21 mouse cellular contexts compared by ENCODE assay signal in genomic region chr8:63754812-63755211, GRCm38 (mm10).
DNase-seq lines count a peak whose midpoint lies in the region; ATAC-seq and TF ChIP-seq lines count a peak whose summit lies in the region.
"Had no signal": no experiment of that assay in that cellular context is flagged by ENCODE, and none has a peak within 500 bp of the region (broad histone marks: within the 10 kb centered on the region; RNA-seq: fewer than 3 reads in every experiment).

No protein-coding gene starts in this region.

- TF ChIP-seq POLR2A in brain, embryonic 14.5 days (IDR thresholded peaks at IDR 0.05; ENCODE audit: borderline replicate concordance, extremely low read depth, insufficient read depth, insufficient read length, poor library complexity, severe bottlenecking), result no peak

- no peak for TF ChIP-seq CTCF in midbrain, postnatal 0 days (IDR thresholded peaks at IDR 0.05)
- no peak for TF ChIP-seq CTCF in brain, embryonic 14.5 days (IDR thresholded peaks at IDR 0.05; ENCODE audit: borderline replicate concordance, extremely low read depth, insufficient read depth, insufficient read length)

- no peaks in the 10 kb centered on the region for H3K36me3 ChIP-seq in hindbrain, embryonic 12.5 days
- no peaks in the 10 kb centered on the region for H3K36me3 ChIP-seq in hindbrain, embryonic 10.5 days
- H3K36me3 ChIP-seq in midbrain, embryonic 13.5 days, result no peaks in the 10 kb centered on the region
- H3K36me3 ChIP-seq in midbrain, postnatal 0 days (ENCODE audit: insufficient read depth, low read length), result no peaks in the 10 kb centered on the region
- H3K36me3 ChIP-seq in kidney, embryonic 16.5 days (ENCODE audit: insufficient read depth, low read length), result no peaks in the 10 kb centered on the region
- H3K36me3 ChIP-seq: embryonic facial prominence, embryonic 13.5 days; G1E; heart, embryonic 10.5 days had no signal

- DNase-seq in embryo, embryonic 10.5 days (ENCODE audit: low spot score), result peak; percentile 13
- no peak for DNase-seq in embryo, embryonic 11 days
- no peak for DNase-seq in hindbrain, embryonic 10.5 days (ENCODE audit: low spot score)
- DNase-seq in midbrain, postnatal 0 days (ENCODE audit: low spot score), result no peak
- DNase-seq in brain, embryonic 14.5 days (ENCODE audit: low read depth), result peak; percentile 39
- DNase-seq: B cell, adult 2 months; cerebellum, adult 11 months; cerebellum, adult 8-10 months; cerebellum, postnatal 14 days; gastrocnemius, postnatal 10 days; heart, adult 18-20 months; heart, postnatal 10 days; heart, postnatal 4 days had no signal

- no peak overlapping the region for H3K27ac ChIP-seq in hindbrain, embryonic 12.5 days
- no peak overlapping the region for H3K27ac ChIP-seq in hindbrain, embryonic 10.5 days
- no peak overlapping the region for H3K27ac ChIP-seq in midbrain, embryonic 13.5 days
- H3K27ac ChIP-seq in midbrain, postnatal 0 days (ENCODE audit: low read depth, low read length), result no peak overlapping the region
- H3K27ac ChIP-seq in kidney, embryonic 16.5 days (ENCODE audit: low read length), result no peak overlapping the region
- H3K27ac ChIP-seq: embryonic facial prominence, embryonic 13.5 days; forebrain, embryonic 13.5 days; heart, embryonic 10.5 days had no signal

- H3K4me2 ChIP-seq in hindbrain, embryonic 12.5 days (replicated peaks), result no peak overlapping the region
- H3K4me2 ChIP-seq in midbrain, embryonic 13.5 days (replicated peaks), result no peak overlapping the region
- no peak overlapping the region for H3K4me2 ChIP-seq in midbrain, postnatal 0 days (ENCODE audit: low read depth, low read length, poor library complexity, severe bottlenecking)
- H3K4me2 ChIP-seq in kidney, embryonic 16.5 days (replicated peaks; ENCODE audit: low read depth, low read length), result no peak overlapping the region
- H3K4me2 ChIP-seq: embryonic facial prominence, embryonic 13.5 days; forebrain, embryonic 13.5 days had no signal

- H3K4me3 ChIP-seq in hindbrain, embryonic 12.5 days, result no peak overlapping the region
- no peak overlapping the region for H3K4me3 ChIP-seq in hindbrain, embryonic 10.5 days
- no peak overlapping the region for H3K4me3 ChIP-seq in midbrain, embryonic 13.5 days (replicated peaks)
- H3K4me3 ChIP-seq in midbrain, postnatal 0 days (ENCODE audit: low read depth, low read length), result no peak overlapping the region
- H3K4me3 ChIP-seq in kidney, embryonic 16.5 days (ENCODE audit: low read length), result no peak overlapping the region
- H3K4me3 ChIP-seq: embryonic facial prominence, embryonic 13.5 days; forebrain, embryonic 13.5 days; heart, embryonic 10.5 days had no signal

- H3K9ac ChIP-seq in hindbrain, embryonic 12.5 days, result no peak overlapping the region
- H3K9ac ChIP-seq in midbrain, embryonic 13.5 days (replicated peaks), result no peak overlapping the region
- H3K9ac ChIP-seq in midbrain, postnatal 0 days (replicated peaks; ENCODE audit: low read length, poor library complexity, severe bottlenecking), result no peak overlapping the region
- no peak overlapping the region for H3K9ac ChIP-seq in kidney, embryonic 16.5 days (replicated peaks; ENCODE audit: low read length)
- H3K9ac ChIP-seq: embryonic facial prominence, embryonic 13.5 days; forebrain, embryonic 13.5 days had no signal

- peak; percentile 55 for ATAC-seq in hindbrain, embryonic 12.5 days (ENCODE audit: low FRiP score)
- peak; percentile 24; the same call in 1 of the 2 replicates for ATAC-seq in midbrain, embryonic 13.5 days
- ATAC-seq in midbrain, postnatal 0 days (ENCODE audit: low FRiP score), result no peak
- no peak for ATAC-seq in kidney, embryonic 16.5 days (ENCODE audit: low FRiP score, low TSS enrichment)
- ATAC-seq: CD4-positive, CD25-positive, alpha-beta regulatory T cell, adult 4 months; forebrain, embryonic 13.5 days had no signal

- H3K27me3 ChIP-seq in hindbrain, embryonic 12.5 days, result no peaks in the 10 kb centered on the region
- H3K27me3 ChIP-seq in hindbrain, embryonic 10.5 days (ENCODE audit: insufficient read depth, poor library complexity, severe bottlenecking), result peaks cover 11% of the 10 kb centered on the region
- no peaks in the 10 kb centered on the region for H3K27me3 ChIP-seq in midbrain, embryonic 13.5 days
- no peaks in the 10 kb centered on the region for H3K27me3 ChIP-seq in midbrain, postnatal 0 days (ENCODE audit: insufficient read depth, low read length)
- no peaks in the 10 kb centered on the region for H3K27me3 ChIP-seq in kidney, embryonic 16.5 days (ENCODE audit: insufficient read depth, low read length)
- H3K27me3 ChIP-seq: embryonic facial prominence, embryonic 13.5 days; forebrain, embryonic 13.5 days had no signal

- H3K4me1 ChIP-seq in hindbrain, embryonic 12.5 days, result no peaks in the 10 kb centered on the region
- H3K4me1 ChIP-seq in hindbrain, embryonic 10.5 days (replicated peaks), result no peaks in the 10 kb centered on the region
- peaks cover 3% of the 10 kb centered on the region; the same call in 1 of the 2 replicates for H3K4me1 ChIP-seq in midbrain, embryonic 13.5 days (replicated peaks)
- no peaks in the 10 kb centered on the region for H3K4me1 ChIP-seq in midbrain, postnatal 0 days (ENCODE audit: insufficient read depth, low read length)
- no peaks in the 10 kb centered on the region for H3K4me1 ChIP-seq in kidney, embryonic 16.5 days (ENCODE audit: insufficient read depth, low read length)
- H3K4me1 ChIP-seq: embryonic facial prominence, embryonic 13.5 days; forebrain, embryonic 13.5 days; heart, embryonic 10.5 days had no signal

- 68% methylated on average over 1 of the region's 1 CpGs for WGBS in hindbrain, embryonic 12.5 days
- WGBS in hindbrain, embryonic 10.5 days, result 78% methylated on average over 1 of the region's 1 CpGs
- WGBS in midbrain, embryonic 13.5 days, result 90% methylated on average over 1 of the region's 1 CpGs
- WGBS in midbrain, postnatal 0 days, result 78% methylated on average over 1 of the region's 1 CpGs
- 66% methylated on average over 1 of the region's 1 CpGs for WGBS in kidney, embryonic 16.5 days

- no peaks in the 10 kb centered on the region for H3K9me3 ChIP-seq in hindbrain, embryonic 12.5 days (replicated peaks)
- no peaks in the 10 kb centered on the region for H3K9me3 ChIP-seq in hindbrain, embryonic 10.5 days
- no peaks in the 10 kb centered on the region for H3K9me3 ChIP-seq in midbrain, embryonic 13.5 days
- no peaks in the 10 kb centered on the region for H3K9me3 ChIP-seq in midbrain, postnatal 0 days (ENCODE audit: low read length)
- H3K9me3 ChIP-seq in kidney, embryonic 16.5 days (ENCODE audit: low read length), result no peaks in the 10 kb centered on the region
- H3K9me3 ChIP-seq: embryonic facial prominence, embryonic 13.5 days; forebrain, embryonic 13.5 days; heart, embryonic 10.5 days had no signal

Comparison
In these comparisons a context has a peak if more than half of its experiments do, and no peak if none do; other contexts are left out.
1. DNase-seq: peak in embryo, embryonic 10.5 days (single experiment) and brain, embryonic 14.5 days (single experiment); none in embryo, embryonic 11 days (single experiment), hindbrain, embryonic 10.5 days (single experiment) and midbrain, postnatal 0 days (single experiment).
2. ATAC-seq: peak in hindbrain, embryonic 12.5 days (single experiment) and midbrain, embryonic 13.5 days (single experiment); none in midbrain, postnatal 0 days (single experiment) and kidney, embryonic 16.5 days (single experiment).